In genomic region chr9:32094351-32095120, GRCm38 (mm10) we compare ENCODE assay signal across 18 mouse cellular contexts. TPM values are rescaled to one million over a fixed set of nuclear protein-coding genes. Genes with fewer than 3 reads are reported as not detected.
DNase-seq lines count a peak whose midpoint lies in the region; ATAC-seq and TF ChIP-seq lines count a peak whose summit lies in the region.
"Had no signal": no experiment of that assay in that cellular context is flagged by ENCODE, and none has a peak within 500 bp of the region (broad histone marks: within the 10 kb centered on the region; RNA-seq: fewer than 3 reads in every experiment).

No protein-coding gene starts in this region.

- 18% methylated on average over 13 of the region's 13 CpGs for WGBS in lung, adult 2 months

- H3K4me1 ChIP-seq in lung, adult 2 months (ENCODE audit: control insufficient read depth, insufficient read depth, low read length), result peaks cover 19% of the 10 kb centered on the region

- DNase-seq in frontal cortex, postnatal 36 days (ENCODE audit: low spot score in 2 of 2), result no peak
- DNase-seq in lung, postnatal 25 days (ENCODE audit: low spot score), result peak; percentile 4
- DNase-seq in lung, adult 2 months, result no peak
- peak; percentile 6 for DNase-seq in MEL-GATA-1-ER (ENCODE audit: extremely low read depth, low read depth)
- DNase-seq in urinary bladder, postnatal 36 days (ENCODE audit: low spot score in 2 of 2), result no peak
- DNase-seq: cerebellum, adult 8-10 months; gastrocnemius, postnatal 14 days; heart, postnatal 14 days; layer of hippocampus, postnatal 36 days; lung, postnatal 10 days had no signal

- no peak for TF ChIP-seq CTCF in lung, adult 2 months (IDR thresholded peaks at IDR 0.05; ENCODE audit: insufficient read depth, low read length)

- no peak overlapping the region for H3K4me3 ChIP-seq in lung, adult 2 months (replicated peaks; ENCODE audit: extremely low read depth, low read depth, low read length)
- H3K4me3 ChIP-seq: forebrain, embryonic 12.5 days; liver, embryonic 15.5 days had no signal

- ATAC-seq in frontal cortex, adult (ENCODE audit: low TSS enrichment), result peak; percentile 62
- peak; percentile 48 for ATAC-seq in megakaryocyte progenitor cell, adult 5-6 weeks (replicated peaks; ENCODE audit: poor library complexity)
- no peak for ATAC-seq in inflammation-experienced regulatory T-cells, adult 6 months
- ATAC-seq: hindbrain, embryonic 16.5 days; intestine, postnatal 0 days; Patski had no signal

- no peak for TF ChIP-seq POLR2A in lung, adult 2 months (IDR thresholded peaks at IDR 0.05; ENCODE audit: borderline replicate concordance, extremely low read depth, low read depth, low read length)

RNA-seq across cellular contexts. Expression of gene Arhgap32, which starts 21.4 kb away (rescaled TPM):
- 4.3 and 9.2 TPM in 2 replicates for polyA plus RNA-seq in lung, adult 2 months (2012; rRNA removed)
- total RNA-seq in megakaryocyte progenitor cell, adult 5-6 weeks (2015), result 9.0 and 22.5 TPM in 2 replicates
- 2.8 and 4.2 TPM in 2 replicates for total RNA-seq in megakaryocyte progenitor cell, adult 5-6 weeks (2017)
- polyA plus RNA-seq in inflammation-experienced regulatory T-cells, adult 6 months (2017; shearing (Covaris generic)), result under 1 TPM in 1 of 3 experiments, not detected in 2; 0.17 TPM

Comparison
In these comparisons a context has a peak if more than half of its experiments do, and no peak if none do; other contexts are left out.
1. DNase-seq: peak in lung, postnatal 25 days (single experiment) and MEL-GATA-1-ER (single experiment); none in frontal cortex, postnatal 36 days (0 of 2), lung, adult 2 months (single experiment) and urinary bladder, postnatal 36 days (0 of 2).